Mouse (Mus musculus) embryonic facial prominence, embryonic 10.5 days (tissue): ENCODE data around the gene Ryr2. TPM values are rescaled to one million over a fixed set of nuclear protein-coding genes. Genes with fewer than 3 reads are reported as not detected.

Experiments used
- DNase-seq: peaks from one replicate; pipeline ENCODE4 v3.0.0-alpha.2; 2017; ENCODE audit warnings: low spot score
- H3K27ac ChIP-seq: fragments of 300-500 bp; sonication (generic); replicated peaks from 2 replicates; pipeline ENCODE4 v1.5.1; 2016; ENCODE audit warnings: mild to moderate bottlenecking
- H3K27me3 ChIP-seq: fragments of 300-500 bp; sonication (generic); replicated peaks from 2 replicates; pipeline ENCODE4 v1.6.1; 2016; ENCODE audit warnings: low read depth, mild to moderate bottlenecking; ENCODE audit not compliant: poor library complexity, severe bottlenecking
- H3K36me3 ChIP-seq: fragments of 300-500 bp; sonication (generic); replicated peaks from 2 replicates; pipeline ENCODE4 v1.6.1; 2016; ENCODE audit warnings: mild to moderate bottlenecking, moderate library complexity
- H3K4me1 ChIP-seq: fragments of 300-500 bp; sonication (generic); 2 replicates; pipeline ENCODE4 v1.6.1; 2016
- H3K4me3 ChIP-seq: fragments of 300-500 bp; sonication (generic); 2 replicates; pipeline ENCODE4 v1.5.1; 2016; ENCODE audit warnings: mild to moderate bottlenecking, moderate library complexity
- H3K9me3 ChIP-seq: fragments of 300-500 bp; sonication (generic); 2 replicates; pipeline ENCODE4 v1.6.1; 2016; ENCODE audit warnings: mild to moderate bottlenecking
- WGBS: fragments of 180-500 bp; shearing (Covaris S2); methylation state at CpG from one replicate; pipeline ENCODE4 v1.1.7; 2016; 5-methylcytosine and 5-hydroxymethylcytosine counted together
- polyA plus RNA-seq: library from polyadenylated mRNA; unstranded; fragments of >200 nt; fragmentation: Nextera tagmentation; extraction: Ambion mirVana; gene quantifications from 2 replicates; pipeline ENCODE4 v1.2.1, GENCODE M21; 2016

Gene Ryr2
- polyA plus RNA-seq, 1 experiment from 2014 or later, result 0.14 TPM

GRCm38 (mm10) chr13:12047059-12047458 lies 59.7 kb downstream of the Ryr2 start:
- H3K9me3 ChIP-seq, result no peaks in the 10 kb centered on the region
- no peaks in the 10 kb centered on the region for H3K4me1 ChIP-seq
- DNase-seq, result no peak
- no peak overlapping the region for H3K27ac ChIP-seq
- no peaks in the 10 kb centered on the region for H3K36me3 ChIP-seq
- WGBS, result 87% methylated on average over 4 of the region's 4 CpGs
- H3K4me3 ChIP-seq, result no peak overlapping the region
- H3K27me3 ChIP-seq, result no peaks in the 10 kb centered on the region

- 90% methylated on average over 2 of the region's 2 CpGs for WGBS
Observed at GRCm38 (mm10) chr13:12044751-12045150, 62.0 kb downstream of the Ryr2 start.

GRCm38 (mm10) chr13:12042891-12043491 lies 63.8 kb downstream of the Ryr2 start:
- DNase-seq, result no peak
- Histone ChIP-seq H3K4me3 (no peak overlapping the region), H3K36me3 (no peaks in the 10 kb centered on the region), H3K27me3 (no peaks in the 10 kb centered on the region), H3K4me1 (no peaks in the 10 kb centered on the region), H3K27ac (no peak overlapping the region), H3K9me3 (no peaks in the 10 kb centered on the region)
- WGBS, result 74% methylated on average over 8 of the region's 8 CpGs

More at GRCm38 (mm10) chr13:12044751-12045150, 62.0 kb downstream of the Ryr2 start:
- DNase-seq, result no peak
- Histone ChIP-seq H3K9me3 (no peaks in the 10 kb centered on the region), H3K27me3 (no peaks in the 10 kb centered on the region), H3K4me3 (no peak overlapping the region), H3K27ac (no peak overlapping the region), H3K4me1 (no peaks in the 10 kb centered on the region), H3K36me3 (no peaks in the 10 kb centered on the region)

GRCm38 (mm10) chr13:12039967-12040366 lies 66.8 kb downstream of the Ryr2 start:
- no peaks in the 10 kb centered on the region for H3K27me3 ChIP-seq
- WGBS, result 85% methylated on average over 3 of the region's 3 CpGs
- H3K36me3 ChIP-seq, result no peaks in the 10 kb centered on the region
- no peaks in the 10 kb centered on the region for H3K4me1 ChIP-seq
- no peak overlapping the region for H3K4me3 ChIP-seq
- no peaks in the 10 kb centered on the region for H3K9me3 ChIP-seq
- H3K27ac ChIP-seq, result no peak overlapping the region
- DNase-seq, result no peak

GRCm38 (mm10) chr13:12038676-12039075 lies 68.1 kb downstream of the Ryr2 start:
- no peaks in the 10 kb centered on the region for H3K4me1 ChIP-seq
- no peak for DNase-seq
- H3K9me3 ChIP-seq, result no peaks in the 10 kb centered on the region
- H3K27ac ChIP-seq, result no peak overlapping the region
- whole genome bisulfite sequencing, result 91% methylated on average over 4 of the region's 4 CpGs
- no peak overlapping the region for H3K4me3 ChIP-seq
- H3K27me3 ChIP-seq, result no peaks in the 10 kb centered on the region
- no peaks in the 10 kb centered on the region for H3K36me3 ChIP-seq

GRCm38 (mm10) chr13:12037241-12037640 lies 69.5 kb downstream of the Ryr2 start:
- 85% methylated on average over 4 of the region's 4 CpGs for WGBS
- DNase-seq, result no peak
- no peaks in the 10 kb centered on the region for H3K27me3 ChIP-seq

GRCm38 (mm10) chr13:12036834-12037233 lies 69.9 kb downstream of the Ryr2 start:
- Histone ChIP-seq H3K4me1 (no peaks in the 10 kb centered on the region), H3K9me3 (no peaks in the 10 kb centered on the region), H3K36me3 (no peaks in the 10 kb centered on the region), H3K27me3 (no peaks in the 10 kb centered on the region), H3K4me3 (no peak overlapping the region), H3K27ac (no peak overlapping the region)
- WGBS, result 77% methylated on average over 4 of the region's 4 CpGs
- no peak for DNase-seq

More at GRCm38 (mm10) chr13:12037241-12037640, 69.5 kb downstream of the Ryr2 start:
- no peaks in the 10 kb centered on the region for H3K4me1 ChIP-seq
- H3K4me3 ChIP-seq, result no peak overlapping the region
- no peak overlapping the region for H3K27ac ChIP-seq
- H3K9me3 ChIP-seq, result no peaks in the 10 kb centered on the region
- no peaks in the 10 kb centered on the region for H3K36me3 ChIP-seq

GRCm38 (mm10) chr13:12033914-12034313 lies 72.8 kb downstream of the Ryr2 start:
- WGBS, result 75% methylated on average over 6 of the region's 6 CpGs

GRCm38 (mm10) chr13:12033272-12033671 lies 73.5 kb downstream of the Ryr2 start:
- WGBS, result 91% methylated on average over 5 of the region's 5 CpGs
- no peaks in the 10 kb centered on the region for H3K27me3 ChIP-seq
- no peaks in the 10 kb centered on the region for H3K36me3 ChIP-seq
- H3K9me3 ChIP-seq, result no peaks in the 10 kb centered on the region
- no peak overlapping the region for H3K4me3 ChIP-seq
- H3K4me1 ChIP-seq, result no peaks in the 10 kb centered on the region
- DNase-seq, result no peak
- H3K27ac ChIP-seq, result no peak overlapping the region

More at GRCm38 (mm10) chr13:12033914-12034313, 72.8 kb downstream of the Ryr2 start:
- H3K4me1 ChIP-seq, result no peaks in the 10 kb centered on the region
- H3K4me3 ChIP-seq, result no peak overlapping the region
- H3K27me3 ChIP-seq, result no peaks in the 10 kb centered on the region
- H3K9me3 ChIP-seq, result no peaks in the 10 kb centered on the region
- H3K27ac ChIP-seq, result no peak overlapping the region
- no peak for DNase-seq
- no peaks in the 10 kb centered on the region for H3K36me3 ChIP-seq

GRCm38 (mm10) chr13:12029841-12030240 lies 76.9 kb downstream of the Ryr2 start:
- no peaks in the 10 kb centered on the region for H3K4me1 ChIP-seq
- no peak overlapping the region for H3K27ac ChIP-seq
- no peak overlapping the region for H3K4me3 ChIP-seq
- no peaks in the 10 kb centered on the region for H3K27me3 ChIP-seq
- no peak for DNase-seq
- 91% methylated on average over 7 of the region's 7 CpGs for WGBS
- H3K36me3 ChIP-seq, result no peaks in the 10 kb centered on the region
- H3K9me3 ChIP-seq, result no peaks in the 10 kb centered on the region

GRCm38 (mm10) chr13:12029326-12029725 lies 77.4 kb downstream of the Ryr2 start:
- Histone ChIP-seq H3K27me3 (no peaks in the 10 kb centered on the region), H3K4me3 (no peak overlapping the region), H3K36me3 (no peaks in the 10 kb centered on the region), H3K27ac (no peak overlapping the region), H3K4me1 (no peaks in the 10 kb centered on the region), H3K9me3 (no peaks in the 10 kb centered on the region)
- no peak for DNase-seq
- 90% methylated on average over 4 of the region's 4 CpGs for WGBS

- no peak for DNase-seq
- no peak overlapping the region for H3K27ac ChIP-seq
- no peaks in the 10 kb centered on the region for H3K9me3 ChIP-seq
- no peaks in the 10 kb centered on the region for H3K36me3 ChIP-seq
- H3K27me3 ChIP-seq, result no peaks in the 10 kb centered on the region
- no peaks in the 10 kb centered on the region for H3K4me1 ChIP-seq
- 70% methylated on average over 9 of the region's 9 CpGs for WGBS
- H3K4me3 ChIP-seq, result no peak overlapping the region
Observed at GRCm38 (mm10) chr13:12018046-12018445, 88.7 kb downstream of the Ryr2 start.

- no peak for DNase-seq
- no peaks in the 10 kb centered on the region for H3K9me3 ChIP-seq
- 80% methylated on average over 8 of the region's 8 CpGs for WGBS
- no peaks in the 10 kb centered on the region for H3K4me1 ChIP-seq
- H3K36me3 ChIP-seq, result no peaks in the 10 kb centered on the region
- no peak overlapping the region for H3K4me3 ChIP-seq
- no peak overlapping the region for H3K27ac ChIP-seq
- H3K27me3 ChIP-seq, result no peaks in the 10 kb centered on the region
Observed at GRCm38 (mm10) chr13:12013986-12014385, 92.8 kb downstream of the Ryr2 start.
